Mouse (Mus musculus): ENCODE data around the gene Dst. TPM values are rescaled to one million over a fixed set of nuclear protein-coding genes. Genes with fewer than 3 reads are reported as not detected.
A peak's percentile ranks its signal among the peaks of the same experiment; 100 is the strongest.

Gene Dst
- polyA plus RNA-seq, 1 experiment from 2014 or later, result 5.9 TPM

GRCm38 (mm10) chr1:33897426-33897825 lies 10.6 kb upstream of the Dst start:
- Histone ChIP-seq H3K9ac (no peak overlapping the region), H3K27me3 (peaks cover 3% of the 10 kb centered on the region; the same call in 1 of the 2 replicates), H3K4me2 (no peak overlapping the region), H3K36me3 (replicated peaks) (no peaks in the 10 kb centered on the region), H3K27ac (replicated peaks) (no peak overlapping the region), H3K9me3 (replicated peaks) (no peaks in the 10 kb centered on the region), H3K4me3 (replicated peaks) (no peak overlapping the region), H3K4me1 (replicated peaks) (no peaks in the 10 kb centered on the region)
- ATAC-seq (ENCODE audit: insufficient read depth), result no peak
- 70% methylated on average over 11 of the region's 11 CpGs for WGBS (ENCODE audit: insufficient replicate concordance)

GRCm38 (mm10) chr1:33898373-33898772 lies 9.7 kb upstream of the Dst start:
- no peaks in the 10 kb centered on the region for H3K9me3 ChIP-seq (replicated peaks)
- 50% methylated on average over 6 of the region's 6 CpGs for WGBS (ENCODE audit: insufficient replicate concordance)
- no peaks in the 10 kb centered on the region for H3K36me3 ChIP-seq (replicated peaks)
- no peak overlapping the region for H3K4me3 ChIP-seq (replicated peaks)
- ATAC-seq (ENCODE audit: insufficient read depth), result no peak
- no peak overlapping the region for H3K9ac ChIP-seq
- H3K4me1 ChIP-seq (replicated peaks), result no peaks in the 10 kb centered on the region
- no peak overlapping the region for H3K4me2 ChIP-seq
- peaks cover 11% of the 10 kb centered on the region for H3K27me3 ChIP-seq
- H3K27ac ChIP-seq (replicated peaks), result no peak overlapping the region

GRCm38 (mm10) chr1:33900175-33900574 lies 7.8 kb upstream of the Dst start:
- 56% methylated on average over 8 of the region's 8 CpGs for WGBS (ENCODE audit: insufficient replicate concordance)
- ATAC-seq (ENCODE audit: insufficient read depth), result no peak
- Histone ChIP-seq H3K27ac (replicated peaks) (no peak overlapping the region), H3K4me3 (replicated peaks) (no peak overlapping the region), H3K36me3 (replicated peaks) (no peaks in the 10 kb centered on the region), H3K4me1 (replicated peaks) (no peaks in the 10 kb centered on the region), H3K9me3 (replicated peaks) (no peaks in the 10 kb centered on the region), H3K4me2 (no peak overlapping the region), H3K9ac (no peak overlapping the region), H3K27me3 (peaks cover 27% of the 10 kb centered on the region)

DNA sequence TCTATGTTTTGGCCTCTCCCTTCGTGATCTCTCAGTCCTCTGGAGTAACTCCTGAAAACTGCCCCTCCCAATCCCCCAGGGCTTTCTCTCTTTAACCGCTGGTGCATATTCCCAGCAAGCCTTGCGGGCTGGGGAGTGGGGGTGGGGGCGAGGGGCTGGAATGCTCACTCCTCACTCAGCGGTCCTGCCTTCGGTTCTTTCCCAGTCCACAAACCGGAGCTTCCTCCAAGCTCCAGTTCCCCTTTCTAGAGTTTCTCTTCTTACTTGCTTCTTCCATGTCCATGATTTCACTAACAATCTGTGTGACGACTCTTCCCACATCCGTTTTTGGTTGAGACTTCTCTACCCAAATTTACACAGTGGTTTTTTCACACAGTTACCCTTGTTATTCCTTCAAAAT lies 4.4 kb upstream of the Dst start:
- Histone ChIP-seq H3K27me3 (peaks cover 60% of the 10 kb centered on the region), H3K4me3 (replicated peaks) (no peak overlapping the region), H3K9me3 (replicated peaks) (no peaks in the 10 kb centered on the region), H3K36me3 (replicated peaks) (no peaks in the 10 kb centered on the region), H3K4me2 (peak overlapping the region; percentile 3; the same call in 1 of the 2 replicates), H3K4me1 (replicated peaks) (0 out of 2 replicates have a peak, but pooled peaks cover 3% of the 10 kb centered on the region), H3K9ac (no peak overlapping the region), H3K27ac (replicated peaks) (no peak overlapping the region)
- 14% methylated on average over 9 of the region's 9 CpGs for WGBS (ENCODE audit: insufficient replicate concordance)
- no peak for ATAC-seq (ENCODE audit: insufficient read depth)

DNA sequence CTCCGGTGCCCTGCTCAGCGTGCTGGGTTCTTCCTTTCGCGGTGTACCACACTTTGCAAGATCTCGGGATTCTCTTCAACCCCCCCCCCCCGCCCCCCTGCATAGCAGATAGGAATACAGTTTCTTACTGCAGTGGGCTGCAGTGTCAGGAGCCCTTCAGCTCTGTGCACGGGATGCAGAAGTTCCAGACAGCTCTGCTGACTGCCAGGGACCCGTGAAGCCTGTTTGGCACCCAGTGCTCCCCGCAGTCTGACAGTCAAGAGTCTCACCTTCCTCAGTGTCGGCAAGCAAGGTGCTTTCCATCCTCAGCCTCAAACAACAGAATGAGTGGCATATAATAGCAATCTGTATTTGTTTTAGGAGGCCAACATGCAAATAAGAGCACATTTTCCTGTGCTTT lies 1.8 kb upstream of the Dst start:
- Histone ChIP-seq H3K27me3 (peaks cover 82% of the 10 kb centered on the region), H3K27ac (replicated peaks) (no peak overlapping the region), H3K4me3 (replicated peaks) (no peak overlapping the region), H3K4me1 (replicated peaks) (peaks cover 3% of the 10 kb centered on the region; the same call in 1 of the 2 replicates), H3K36me3 (replicated peaks) (no peaks in the 10 kb centered on the region), H3K4me2 (peak overlapping the region; percentile 6), H3K9ac (no peak overlapping the region), H3K9me3 (replicated peaks) (no peaks in the 10 kb centered on the region)
- 26% methylated on average over 10 of the region's 10 CpGs for WGBS (ENCODE audit: insufficient replicate concordance)
- no peak for ATAC-seq (ENCODE audit: insufficient read depth)

DNA sequence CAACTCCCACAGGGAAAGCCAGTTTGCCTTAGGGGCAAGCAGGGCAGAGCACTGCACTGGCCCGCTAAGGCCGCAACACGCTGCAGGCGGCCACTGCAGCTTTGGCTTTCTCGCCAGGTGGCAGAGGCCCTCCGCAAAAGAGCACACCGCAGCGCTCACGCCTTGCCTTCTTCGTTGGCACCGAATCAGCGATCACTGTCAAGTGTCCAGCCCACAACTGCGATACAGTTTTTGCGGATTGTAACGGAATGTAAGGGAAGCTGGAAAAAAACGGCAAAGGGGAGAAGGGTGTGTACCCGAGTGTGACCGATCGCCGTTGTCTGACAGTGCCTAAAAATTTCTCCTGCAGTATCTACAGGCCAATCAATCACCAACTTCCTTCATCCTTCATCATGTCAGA lies 1.1 kb upstream of the Dst start:
- Histone ChIP-seq H3K4me1 (replicated peaks) (peaks cover 3% of the 10 kb centered on the region; the same call in 1 of the 2 replicates), H3K9me3 (replicated peaks) (no peaks in the 10 kb centered on the region), H3K4me2 (peak overlapping the region; percentile 69), H3K27me3 (peaks cover 85% of the 10 kb centered on the region), H3K4me3 (replicated peaks) (peak overlapping the region; percentile 56), H3K36me3 (replicated peaks) (no peaks in the 10 kb centered on the region), H3K27ac (replicated peaks) (no peak overlapping the region), H3K9ac (no peak overlapping the region)
- WGBS (ENCODE audit: insufficient replicate concordance), result 2% methylated on average over 20 of the region's 20 CpGs
- no peak for ATAC-seq (ENCODE audit: insufficient read depth)

DNA sequence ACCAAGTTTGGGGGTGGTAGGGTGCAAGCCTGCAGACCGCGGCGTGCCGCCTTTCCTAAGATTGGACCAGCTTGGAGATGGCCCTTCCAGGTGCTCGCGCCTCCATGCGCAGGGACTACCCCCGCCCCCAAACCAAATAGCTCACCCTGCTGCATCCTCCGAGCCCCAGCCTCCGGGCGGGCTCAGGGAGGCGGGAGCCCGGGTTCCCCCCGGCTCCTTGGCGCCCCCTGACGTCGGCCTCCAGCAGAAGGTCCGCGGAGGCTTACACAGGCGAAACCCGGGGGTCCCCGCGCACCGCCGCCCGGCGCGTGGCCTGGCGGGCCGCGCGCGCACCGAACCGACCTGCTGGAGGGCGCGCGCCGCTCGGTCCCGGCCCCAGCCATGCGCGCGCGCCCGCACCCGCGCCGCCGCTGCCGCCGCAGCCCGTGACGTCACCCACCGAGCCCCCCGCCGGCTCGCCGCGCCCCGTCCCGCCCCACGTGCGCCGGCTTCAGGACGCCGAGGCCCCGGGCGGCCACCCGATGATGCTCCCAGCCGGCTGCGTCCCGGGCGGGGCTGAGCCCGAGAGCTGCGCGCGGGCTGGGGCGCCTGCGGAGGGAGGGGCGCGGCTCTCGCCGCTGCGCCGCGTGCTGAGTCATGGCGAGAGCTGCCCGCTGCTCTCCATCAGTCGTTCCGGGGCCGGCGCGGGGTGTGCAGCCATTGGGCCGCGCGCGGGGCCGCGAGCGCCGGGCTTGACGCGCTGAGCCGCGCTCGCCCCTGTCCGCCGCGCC lies 419 bp upstream of the Dst start, which contains the start of gene Bend6:
Bend6 (minus strand) TSS at position 396 of the 770 bp plus-strand sequence.
- H3K4me3 ChIP-seq (replicated peaks), result peak within 1 kb of the TSS; percentile 56
- H3K27me3 ChIP-seq, result peaks cover 83% of the 10 kb centered on the region
- H3K27ac ChIP-seq (replicated peaks), result no peak within 1 kb of the TSS
- peak; percentile 76 for ATAC-seq (ENCODE audit: insufficient read depth)
- H3K4me2 ChIP-seq, result peak within 1 kb of the TSS; percentile 69
- H3K4me1 ChIP-seq (replicated peaks), result peaks cover 3% of the 10 kb centered on the region; the same call in 1 of the 2 replicates
- no peaks in the 10 kb centered on the region for H3K9me3 ChIP-seq (replicated peaks)
- H3K36me3 ChIP-seq (replicated peaks), result no peaks in the 10 kb centered on the region
- under 1% methylated on average over 98 of the region's 110 CpGs for WGBS (ENCODE audit: insufficient replicate concordance)
- no peak within 1 kb of the TSS; the same call in 1 of the 2 replicates for H3K9ac ChIP-seq

DNA sequence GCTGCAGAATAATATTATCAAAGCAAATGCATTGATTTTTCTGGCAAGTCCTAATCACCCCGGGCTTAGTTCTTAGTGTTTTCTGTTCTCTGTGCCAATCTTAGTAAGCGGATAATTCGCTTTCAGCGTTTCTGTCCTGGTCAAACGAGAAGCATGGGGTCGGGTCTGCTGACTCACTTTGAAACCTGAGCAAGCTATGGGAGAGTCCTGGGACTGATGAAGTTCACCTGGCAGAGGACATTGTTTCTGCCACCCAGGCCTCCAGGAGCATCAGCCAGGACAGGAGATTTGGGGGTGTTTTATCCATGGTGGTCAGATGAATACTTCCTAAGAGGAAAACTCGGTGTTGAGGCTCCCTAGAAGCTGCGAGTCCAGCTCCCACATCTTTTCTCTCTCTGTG lies 3.6 kb downstream of the Dst start:
- H3K9me3 ChIP-seq (replicated peaks), result no peaks in the 10 kb centered on the region
- peaks cover 3% of the 10 kb centered on the region; the same call in 1 of the 2 replicates for H3K4me1 ChIP-seq (replicated peaks)
- no peak overlapping the region for H3K4me3 ChIP-seq (replicated peaks)
- ATAC-seq (ENCODE audit: insufficient read depth), result no peak
- no peak overlapping the region for H3K9ac ChIP-seq
- no peak overlapping the region for H3K4me2 ChIP-seq
- H3K36me3 ChIP-seq (replicated peaks), result no peaks in the 10 kb centered on the region
- H3K27me3 ChIP-seq, result peaks cover 48% of the 10 kb centered on the region
- no peak overlapping the region for H3K27ac ChIP-seq (replicated peaks)
- 53% methylated on average over 8 of the region's 8 CpGs for WGBS (ENCODE audit: insufficient replicate concordance)

DNA sequence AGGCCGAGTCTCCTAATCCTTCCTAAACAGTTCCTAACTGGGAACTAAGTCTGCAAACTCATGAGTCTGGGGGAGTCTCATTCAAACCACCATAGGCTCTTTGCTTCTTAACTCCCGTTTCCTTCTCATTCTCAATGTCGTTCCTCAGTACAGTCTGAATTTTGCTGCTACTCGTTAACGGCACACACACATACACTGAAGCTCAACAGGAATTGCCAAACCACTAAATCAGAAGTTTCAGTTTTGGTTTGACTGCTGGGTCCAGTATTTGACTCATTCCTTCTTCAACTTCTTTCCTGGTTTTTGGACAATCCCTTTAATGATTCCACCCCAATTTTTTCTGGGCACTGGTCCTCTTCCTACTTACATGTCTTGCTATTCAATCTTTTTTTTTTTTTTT lies 8.5 kb downstream of the Dst start:
- H3K27ac ChIP-seq (replicated peaks), result no peak overlapping the region
- H3K4me1 ChIP-seq (replicated peaks), result no peaks in the 10 kb centered on the region
- H3K4me2 ChIP-seq, result no peak overlapping the region
- no peaks in the 10 kb centered on the region for H3K9me3 ChIP-seq (replicated peaks)
- no peak overlapping the region for H3K9ac ChIP-seq
- WGBS (ENCODE audit: insufficient replicate concordance), result 64% methylated on average over 5 of the region's 5 CpGs
- no peak overlapping the region for H3K4me3 ChIP-seq (replicated peaks)
- H3K27me3 ChIP-seq, result 0 out of 2 replicates have a peak, but pooled peaks cover 4% of the 10 kb centered on the region
- no peak for ATAC-seq (ENCODE audit: insufficient read depth)
- H3K36me3 ChIP-seq (replicated peaks), result no peaks in the 10 kb centered on the region

DNA sequence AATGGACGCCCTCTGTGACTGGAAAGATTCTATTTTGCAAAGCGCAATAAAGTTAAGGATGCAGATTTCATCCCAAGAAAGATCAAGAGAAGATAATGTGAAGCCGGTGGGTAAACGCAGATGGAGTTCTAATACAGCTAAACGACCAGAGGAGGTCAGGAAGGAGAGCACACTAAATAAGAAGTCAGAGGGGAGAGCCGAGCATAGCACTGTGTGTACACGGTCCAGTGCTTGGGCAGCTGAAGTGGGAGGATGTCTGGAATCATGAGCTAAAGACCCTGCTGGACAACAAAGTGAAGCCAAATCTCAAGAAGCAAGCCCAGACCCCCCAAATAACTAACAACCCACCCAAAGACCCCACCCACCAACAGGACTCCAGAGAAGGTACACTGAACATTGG lies 14.9 kb downstream of the Dst start:
- no peaks in the 10 kb centered on the region for H3K27me3 ChIP-seq
- H3K36me3 ChIP-seq (replicated peaks), result no peaks in the 10 kb centered on the region
- no peaks in the 10 kb centered on the region for H3K9me3 ChIP-seq (replicated peaks)
- H3K4me2 ChIP-seq, result no peak overlapping the region
- H3K4me3 ChIP-seq (replicated peaks), result no peak overlapping the region
- no peak for ATAC-seq (ENCODE audit: insufficient read depth)
- 0 out of 2 replicates have a peak, but pooled peaks cover 2% of the 10 kb centered on the region for H3K4me1 ChIP-seq (replicated peaks)
- WGBS (ENCODE audit: insufficient replicate concordance), result 49% methylated on average over 7 of the region's 7 CpGs
- no peak overlapping the region for H3K27ac ChIP-seq (replicated peaks)
- no peak overlapping the region for H3K9ac ChIP-seq

GRCm38 (mm10) chr1:33925283-33925682 lies 17.3 kb downstream of the Dst start:
- ATAC-seq (ENCODE audit: insufficient read depth), result peak; percentile 69
- no peak overlapping the region for H3K9ac ChIP-seq
- WGBS (ENCODE audit: insufficient replicate concordance), result 45% methylated on average over 3 of the region's 3 CpGs
- H3K27me3 ChIP-seq, result no peaks in the 10 kb centered on the region
- H3K4me1 ChIP-seq (replicated peaks), result 0 out of 2 replicates have a peak, but pooled peaks cover 2% of the 10 kb centered on the region
- no peak overlapping the region for H3K4me3 ChIP-seq (replicated peaks)
- H3K9me3 ChIP-seq (replicated peaks), result no peaks in the 10 kb centered on the region
- H3K4me2 ChIP-seq, result no peak overlapping the region
- H3K36me3 ChIP-seq (replicated peaks), result no peaks in the 10 kb centered on the region
- H3K27ac ChIP-seq (replicated peaks), result 0 out of 2 replicates have a peak overlapping the region, but pooled peaks have one; percentile 48

All from liver, embryonic 15.5 days (tissue).